Mouse (Mus musculus) urinary bladder, postnatal 0 days (tissue): ENCODE results near the gene Ccnb3. TPM values are rescaled to one million over a fixed set of nuclear protein-coding genes. Genes with fewer than 3 reads are reported as not detected.

Source experiments
- polyA plus RNA-seq: library from polyadenylated mRNA; unstranded; fragments of >200 nt; fragmentation: Nextera tagmentation; extraction: Ambion mirVana; gene quantifications from 2 replicates; pipeline ENCODE4 v1.2.1, GENCODE M21; 2015

Gene Ccnb3
- polyA plus RNA-seq = not detected in 2 replicates

GRCm38 (mm10) chrX:7041519-7041918, at the start of gene Ccnb3:
Gene Ccnb3, minus strand, starts transcription at chrX:7041619.

GRCm38 (mm10) chrX:7067219-7067618, 25.8 kb upstream of the Ccnb3 start, which contains the start of gene Akap4:
Gene Akap4, plus strand, starts transcription at chrX:7067519.

Other genes with a start within 250 kb of the Ccnb3 start
- gene Akap4, start 25.9 kb upstream of the Ccnb3 start, polyA plus RNA-seq = not detected in 2 replicates